In genomic region chr11:98954801-98955706, GRCm38 (mm10) we compare ENCODE assay signal across 7 mouse cellular contexts. TPM values are rescaled to one million over a fixed set of nuclear protein-coding genes. Genes with fewer than 3 reads are reported as not detected.
DNase-seq lines count a peak whose midpoint lies in the region; ATAC-seq and TF ChIP-seq lines count a peak whose summit lies in the region.

No protein-coding gene starts in this region.

- ATAC-seq in forebrain, embryonic 12.5 days (ENCODE audit: low FRiP score) = peak; percentile 60
- no peak for ATAC-seq in megakaryocyte progenitor cell, adult 5-6 weeks (replicated peaks; ENCODE audit: poor library complexity)

- H3K4me3 ChIP-seq in testis, adult 2 months (ENCODE audit: control insufficient read depth, low read depth, low read length) = no peak overlapping the region
- no peak overlapping the region for H3K4me3 ChIP-seq in forebrain, embryonic 12.5 days (replicated peaks)

- H3K27me3 ChIP-seq in testis, adult 2 months (ENCODE audit: control insufficient read depth, insufficient read depth, low read length) = no peaks in the 10 kb centered on the region
- no peaks in the 10 kb centered on the region for H3K27me3 ChIP-seq in forebrain, embryonic 12.5 days

- no peak for TF ChIP-seq POLR2A in testis, adult 2 months (IDR thresholded peaks at IDR 0.05; ENCODE audit: control insufficient read depth, low read depth, low read length)

- WGBS in forebrain, embryonic 12.5 days = 16% methylated on average over 17 of the region's 17 CpGs

- H3K4me2 ChIP-seq in forebrain, embryonic 12.5 days = peak overlapping the region; percentile 40

- H3K4me1 ChIP-seq in testis, adult 2 months (ENCODE audit: control insufficient read depth, insufficient read depth, low read length) = peaks cover 35% of the 10 kb centered on the region
- peaks cover 56% of the 10 kb centered on the region for H3K4me1 ChIP-seq in forebrain, embryonic 12.5 days

- no peak for DNase-seq in testis, postnatal 10 days (ENCODE audit: low spot score)
- DNase-seq in kidney, postnatal 4 days = peak; percentile 53 to 65
- DNase-seq in neural tube, embryonic 10.5 days (ENCODE audit: extremely low spot score, low spot score) = peak; percentile 37
- DNase-seq in T-cell, adult 2 months (ENCODE audit: low spot score) = no peak

- TF ChIP-seq CTCF in testis, adult 2 months (IDR thresholded peaks at IDR 0.05; ENCODE audit: control insufficient read depth, insufficient read depth, insufficient replicate concordance, low read depth, low read length) = no peak

- H3K9me3 ChIP-seq in forebrain, embryonic 12.5 days = no peaks in the 10 kb centered on the region

- peak overlapping the region; percentile 44; the same call in 1 of the 2 replicates for H3K9ac ChIP-seq in forebrain, embryonic 12.5 days

- peak overlapping the region; percentile 82 for H3K27ac ChIP-seq in testis, adult 2 months (ENCODE audit: control insufficient read depth, insufficient read depth, low read depth, low read length)
- peak overlapping the region; percentile 80 for H3K27ac ChIP-seq in forebrain, embryonic 12.5 days

- no peaks in the 10 kb centered on the region for H3K36me3 ChIP-seq in testis, adult 2 months (ENCODE audit: control insufficient read depth, insufficient read depth, low read length)
- 0 out of 2 replicates have a peak, but pooled peaks cover 5% of the 10 kb centered on the region for H3K36me3 ChIP-seq in forebrain, embryonic 12.5 days (replicated peaks)

RNA-seq across cellular contexts. Expression of gene Rara, which starts 27.4 kb away (rescaled TPM):
- 18.7 and 20.1 TPM in 2 replicates for polyA plus RNA-seq in testis, adult 2 months (2012; rRNA removed)
- 14.0 and 16.4 TPM in 2 replicates for polyA plus RNA-seq in forebrain, embryonic 12.5 days (2016; fragmentation: Nextera tagmentation; extraction: Ambion mirVana)
- 4.4 and 5.9 TPM in 2 replicates for total RNA-seq in megakaryocyte progenitor cell, adult 5-6 weeks (2015)
- total RNA-seq in megakaryocyte progenitor cell, adult 5-6 weeks (2017) = 1.6 and 2.2 TPM in 2 replicates

RNA-seq across cellular contexts. Expression of gene Gjd3, which starts 27.8 kb away (rescaled TPM):
- polyA plus RNA-seq in testis, adult 2 months (2012; rRNA removed) = 13.6 and 23.8 TPM in 2 replicates
- polyA plus RNA-seq in forebrain, embryonic 12.5 days (2016; fragmentation: Nextera tagmentation; extraction: Ambion mirVana) = 0.24 and 0.47 TPM in 2 replicates
- total RNA-seq in megakaryocyte progenitor cell, adult 5-6 weeks (2015) = not detected in 2 replicates
- total RNA-seq in megakaryocyte progenitor cell, adult 5-6 weeks (2017) = not detected in 2 replicates

RNA-seq across cellular contexts. Expression of gene Cdc6, which starts 47.5 kb away (rescaled TPM):
- 2.5 and 2.9 TPM in 2 replicates for polyA plus RNA-seq in testis, adult 2 months (2012; rRNA removed)
- polyA plus RNA-seq in forebrain, embryonic 12.5 days (2016; fragmentation: Nextera tagmentation; extraction: Ambion mirVana) = 38.0 and 43.1 TPM in 2 replicates
- 42.6 and 56.1 TPM in 2 replicates for total RNA-seq in megakaryocyte progenitor cell, adult 5-6 weeks (2015)
- total RNA-seq in megakaryocyte progenitor cell, adult 5-6 weeks (2017) = 40.7 and 44.1 TPM in 2 replicates

Comparison
In these comparisons a context has a peak if more than half of its experiments do, and no peak if none do; other contexts are left out.
1. DNase-seq: peak in kidney, postnatal 4 days (2 of 2) and neural tube, embryonic 10.5 days (single experiment); none in testis, postnatal 10 days (single experiment) and T-cell, adult 2 months (single experiment).
2. RNA of gene Cdc6, which starts 47.5 kb away (polyA plus RNA-seq): 38.0 to 43.1 TPM in forebrain, embryonic 12.5 days; 2.5 to 2.9 TPM in testis, adult 2 months; every median in the first group is over 10 times any median in the second.